Mouse (Mus musculus) brain, embryonic 14.5 days (tissue): ENCODE measurements at regions not wholly inside any gene's neighbourhood (a gene's known extent, or its start where the extent isn't known, plus 50 kb on each side); places are given as distances from the start of the nearest gene placed in this dataset.

Experiments
- CTCF ChIP-seq: fragments of 200-500 bp; IDR thresholded peaks from 2 replicates; pipeline ENCODE4 v1.5.1; 2012; ENCODE audit warnings: inconsistent platforms, mild to moderate bottlenecking, moderate library complexity, borderline replicate concordance; ENCODE audit not compliant: insufficient read depth, insufficient read length; ENCODE audit errors: extremely low read depth
- POLR2A ChIP-seq: fragments of 200-500 bp; IDR thresholded peaks from 2 replicates; pipeline ENCODE4 v1.6.1; 2012; ENCODE audit warnings: mild to moderate bottlenecking, inconsistent platforms, borderline replicate concordance; ENCODE audit not compliant: poor library complexity, insufficient read depth, insufficient read length, severe bottlenecking; ENCODE audit errors: extremely low read depth

- TF ChIP-seq CTCF (no peak), POLR2A (no peak)
These were observed 102.0 kb downstream of the Lipi start for GRCm38 (mm10) chr16:75483878-75484277.
